Mouse (Mus musculus) embryo, embryonic 9.5 days (tissue): ENCODE measurements around the gene Ndufv3.

Experiments
- DNase-seq: peaks from one replicate; pipeline ENCODE4 v3.0.0-alpha.2; 2017; ENCODE audit errors: extremely low spot score

The Ndufv3 gene

GRCm38 (mm10) chr17:31556253-31556652, 36.3 kb downstream of the Ndufv3 start:
- no peak for DNase-seq

- DNase-seq, result peak; percentile 33
Observed at GRCm38 (mm10) chr17:31557124-31557880, 37.4 kb downstream of the Ndufv3 start.

- no peak for DNase-seq
Observed at GRCm38 (mm10) chr17:31557947-31558542, 38.1 kb downstream of the Ndufv3 start.

GRCm38 (mm10) chr17:31559021-31559789, 39.3 kb downstream of the Ndufv3 start:
- DNase-seq, result no peak

GRCm38 (mm10) chr17:31563632-31564014, 43.7 kb downstream of the Ndufv3 start:
- DNase-seq, result peak; percentile 58

GRCm38 (mm10) chr17:31564015-31564857, 44.3 kb downstream of the Ndufv3 start, which contains the start of gene Pknox1:
Pknox1 (plus strand) TSS chr17:31564734.
- peak; percentile 98 for DNase-seq

- no peak for DNase-seq
Observed at GRCm38 (mm10) chr17:31564858-31565140, 44.9 kb downstream of the Ndufv3 start.

- no peak for DNase-seq
Observed at GRCm38 (mm10) chr17:31565141-31566056, 45.5 kb downstream of the Ndufv3 start.

GRCm38 (mm10) chr17:31566276-31566675, 46.4 kb downstream of the Ndufv3 start:
- DNase-seq, result no peak

- no peak for DNase-seq
Observed at GRCm38 (mm10) chr17:31569756-31570155, 49.8 kb downstream of the Ndufv3 start.

GRCm38 (mm10) chr17:31570321-31570925, 50.5 kb downstream of the Ndufv3 start:
- DNase-seq, result peak; percentile 39

GRCm38 (mm10) chr17:31571689-31572088, 51.8 kb downstream of the Ndufv3 start:
- DNase-seq, result no peak

GRCm38 (mm10) chr17:31574662-31575061, 54.7 kb downstream of the Ndufv3 start:
- no peak for DNase-seq

GRCm38 (mm10) chr17:31576394-31577175, 56.7 kb downstream of the Ndufv3 start:
- DNase-seq, result no peak

GRCm38 (mm10) chr17:31580344-31580743, 60.4 kb downstream of the Ndufv3 start:
- DNase-seq, result no peak
